Mouse (Mus musculus) neural tube, embryonic 13.5 days (tissue): ENCODE results near the gene Galnt17. TPM values are rescaled to one million over a fixed set of nuclear protein-coding genes. Genes with fewer than 3 reads are reported as not detected.

Source experiments
- ATAC-seq: fragments of 200-750 bp; cut with Nextera tagmentation; 2 replicates; pipeline ENCODE4 v1.8.0; 2017; ENCODE audit warnings: low read depth, mild to moderate bottlenecking, moderate TSS enrichment, moderate library complexity
- H3K27ac ChIP-seq: fragments of 300-500 bp; sonication (generic); replicated peaks from 2 replicates; pipeline ENCODE4 v1.5.1; 2015; ENCODE audit warnings: moderate library complexity, mild to moderate bottlenecking, inconsistent platforms
- H3K27me3 ChIP-seq: fragments of 300-500 bp; sonication (generic); 2 replicates; pipeline ENCODE4 v1.6.1; 2015; ENCODE audit warnings: mild to moderate bottlenecking, inconsistent platforms
- H3K36me3 ChIP-seq: fragments of 300-500 bp; sonication (generic); 2 replicates; pipeline ENCODE4 v1.6.1; 2015; ENCODE audit warnings: mild to moderate bottlenecking, inconsistent platforms
- H3K4me1 ChIP-seq: fragments of 300-500 bp; sonication (generic); replicated peaks from 2 replicates; pipeline ENCODE4 v1.6.1; 2015; ENCODE audit warnings: inconsistent platforms
- H3K4me2 ChIP-seq: fragments of 300-500 bp; sonication (generic); 2 replicates; pipeline ENCODE4 v1.6.1; 2015; ENCODE audit warnings: inconsistent platforms, mild to moderate bottlenecking, moderate library complexity
- H3K4me3 ChIP-seq: fragments of 300-500 bp; sonication (generic); 2 replicates; pipeline ENCODE4 v1.5.1; 2015; ENCODE audit warnings: mild to moderate bottlenecking, inconsistent platforms
- H3K9ac ChIP-seq: fragments of 300-500 bp; sonication (generic); 2 replicates; pipeline ENCODE4 v1.6.1; 2015; ENCODE audit warnings: moderate library complexity, mild to moderate bottlenecking, inconsistent platforms
- H3K9me3 ChIP-seq: fragments of 300-500 bp; sonication (generic); 2 replicates; pipeline ENCODE4 v1.6.1; 2016; ENCODE audit warnings: inconsistent platforms
- WGBS: fragments of 180-500 bp; shearing (Covaris S2); methylation state at CpG from one replicate; pipeline ENCODE4 v1.1.7; 2015; 5-methylcytosine and 5-hydroxymethylcytosine counted together
- polyA plus RNA-seq: library from polyadenylated mRNA; unstranded; fragments of >200 nt; fragmentation: Nextera tagmentation; extraction: Ambion mirVana; gene quantifications from 2 replicates; pipeline ENCODE4 v1.2.1, GENCODE M21; 2015

The Galnt17 gene
- polyA plus RNA-seq, 1 experiment from 2014 or later = 10.7 TPM

- Histone ChIP-seq H3K27me3 (no peaks in the 10 kb centered on the region), H3K27ac (0 out of 2 replicates have a peak overlapping the region, but pooled peaks have one; percentile 33), H3K9ac (no peak overlapping the region), H3K4me2 (no peak overlapping the region), H3K9me3 (no peaks in the 10 kb centered on the region), H3K4me3 (no peak overlapping the region), H3K36me3 (no peaks in the 10 kb centered on the region), H3K4me1 (0 out of 2 replicates have a peak, but pooled peaks cover 6% of the 10 kb centered on the region)
- no peak for ATAC-seq
- 74% methylated on average over 16 of the region's 16 CpGs for WGBS
Measured at GRCm38 (mm10) chr5:131293726-131294449, 14.4 kb downstream of the Galnt17 start.

GRCm38 (mm10) chr5:131287091-131287490 lies 21.2 kb downstream of the Galnt17 start:
- Histone ChIP-seq H3K4me3 (no peak overlapping the region), H3K4me2 (no peak overlapping the region), H3K27ac (no peak overlapping the region), H3K9ac (no peak overlapping the region), H3K4me1 (0 out of 2 replicates have a peak, but pooled peaks cover 4% of the 10 kb centered on the region), H3K27me3 (no peaks in the 10 kb centered on the region), H3K36me3 (no peaks in the 10 kb centered on the region), H3K9me3 (no peaks in the 10 kb centered on the region)
- WGBS = 94% methylated on average over 6 of the region's 6 CpGs
- ATAC-seq = no peak

- Histone ChIP-seq H3K36me3 (no peaks in the 10 kb centered on the region), H3K27ac (no peak overlapping the region), H3K4me2 (no peak overlapping the region), H3K4me3 (no peak overlapping the region), H3K9ac (no peak overlapping the region), H3K9me3 (no peaks in the 10 kb centered on the region), H3K27me3 (no peaks in the 10 kb centered on the region), H3K4me1 (0 out of 2 replicates have a peak, but pooled peaks cover 4% of the 10 kb centered on the region)
- ATAC-seq = no peak
- WGBS = 91% methylated on average over 2 of the region's 2 CpGs
Measured at GRCm38 (mm10) chr5:131286680-131287079, 21.6 kb downstream of the Galnt17 start.

- H3K4me1 ChIP-seq = 0 out of 2 replicates have a peak, but pooled peaks cover 14% of the 10 kb centered on the region
- H3K4me2 ChIP-seq = no peak overlapping the region
- H3K9me3 ChIP-seq = no peaks in the 10 kb centered on the region
- H3K36me3 ChIP-seq = no peaks in the 10 kb centered on the region
- 0 out of 2 replicates have a peak overlapping the region, but pooled peaks have one; percentile 24 for H3K27ac ChIP-seq
- no peak overlapping the region for H3K4me3 ChIP-seq
- no peak overlapping the region for H3K9ac ChIP-seq
- ATAC-seq = no peak
- H3K27me3 ChIP-seq = no peaks in the 10 kb centered on the region
- 47% methylated on average over 2 of the region's 2 CpGs for WGBS
Measured at GRCm38 (mm10) chr5:131280349-131280748, 27.9 kb downstream of the Galnt17 start.

- Histone ChIP-seq H3K4me1 (0 out of 2 replicates have a peak, but pooled peaks cover 14% of the 10 kb centered on the region), H3K27ac (no peak overlapping the region), H3K9ac (no peak overlapping the region), H3K36me3 (no peaks in the 10 kb centered on the region), H3K27me3 (no peaks in the 10 kb centered on the region), H3K4me2 (no peak overlapping the region), H3K4me3 (no peak overlapping the region), H3K9me3 (no peaks in the 10 kb centered on the region)
- WGBS = 84% methylated on average over 10 of the region's 10 CpGs
- no peak for ATAC-seq
Measured at GRCm38 (mm10) chr5:131279286-131279685, 29.0 kb downstream of the Galnt17 start.

GRCm38 (mm10) chr5:131277227-131277626 lies 31.1 kb downstream of the Galnt17 start:
- no peak overlapping the region for H3K4me2 ChIP-seq

GRCm38 (mm10) chr5:131266291-131266690 lies 42.0 kb downstream of the Galnt17 start:
- H3K9ac ChIP-seq = no peak overlapping the region
- no peak overlapping the region for H3K4me3 ChIP-seq
- H3K9me3 ChIP-seq = no peaks in the 10 kb centered on the region
- no peak for ATAC-seq
- H3K36me3 ChIP-seq = no peaks in the 10 kb centered on the region
- H3K27me3 ChIP-seq = no peaks in the 10 kb centered on the region
- WGBS = 82% methylated on average over 2 of the region's 2 CpGs
- H3K4me1 ChIP-seq = no peaks in the 10 kb centered on the region
- H3K27ac ChIP-seq = no peak overlapping the region
- H3K4me2 ChIP-seq = no peak overlapping the region

More at GRCm38 (mm10) chr5:131277227-131277626, 31.1 kb downstream of the Galnt17 start:
- Histone ChIP-seq H3K9ac (no peak overlapping the region), H3K27me3 (no peaks in the 10 kb centered on the region), H3K27ac (no peak overlapping the region), H3K9me3 (no peaks in the 10 kb centered on the region), H3K4me1 (0 out of 2 replicates have a peak, but pooled peaks cover 11% of the 10 kb centered on the region), H3K4me3 (no peak overlapping the region), H3K36me3 (no peaks in the 10 kb centered on the region)
- WGBS = 82% methylated on average over 7 of the region's 7 CpGs
- no peak for ATAC-seq

GRCm38 (mm10) chr5:131264145-131264544 lies 44.2 kb downstream of the Galnt17 start:
- Histone ChIP-seq H3K36me3 (no peaks in the 10 kb centered on the region), H3K4me2 (no peak overlapping the region), H3K27ac (no peak overlapping the region), H3K4me3 (no peak overlapping the region), H3K4me1 (no peaks in the 10 kb centered on the region), H3K9me3 (0 out of 2 replicates have a peak, but pooled peaks cover 4% of the 10 kb centered on the region), H3K27me3 (no peaks in the 10 kb centered on the region), H3K9ac (no peak overlapping the region)
- 74% methylated on average over 11 of the region's 11 CpGs for WGBS
- no peak for ATAC-seq

- Histone ChIP-seq H3K9me3 (no peaks in the 10 kb centered on the region), H3K27ac (no peak overlapping the region), H3K9ac (no peak overlapping the region), H3K4me3 (no peak overlapping the region), H3K4me1 (no peaks in the 10 kb centered on the region), H3K27me3 (no peaks in the 10 kb centered on the region), H3K36me3 (no peaks in the 10 kb centered on the region), H3K4me2 (no peak overlapping the region)
- ATAC-seq = no peak
- WGBS = 81% methylated on average over 8 of the region's 8 CpGs
Measured at GRCm38 (mm10) chr5:131250701-131251636, 57.3 kb downstream of the Galnt17 start.

- Histone ChIP-seq H3K4me1 (no peaks in the 10 kb centered on the region), H3K27me3 (no peaks in the 10 kb centered on the region), H3K4me3 (no peak overlapping the region), H3K9me3 (no peaks in the 10 kb centered on the region), H3K36me3 (no peaks in the 10 kb centered on the region), H3K4me2 (no peak overlapping the region), H3K27ac (no peak overlapping the region), H3K9ac (no peak overlapping the region)
- no peak for ATAC-seq
- WGBS = 88% methylated on average over 3 of the region's 3 CpGs
Measured at GRCm38 (mm10) chr5:131248416-131248815, 59.9 kb downstream of the Galnt17 start.

GRCm38 (mm10) chr5:131246591-131246990 lies 61.7 kb downstream of the Galnt17 start:
- Histone ChIP-seq H3K4me1 (no peaks in the 10 kb centered on the region), H3K9me3 (no peaks in the 10 kb centered on the region), H3K4me3 (no peak overlapping the region), H3K36me3 (no peaks in the 10 kb centered on the region), H3K4me2 (no peak overlapping the region), H3K9ac (no peak overlapping the region), H3K27ac (no peak overlapping the region), H3K27me3 (no peaks in the 10 kb centered on the region)
- no peak for ATAC-seq
- WGBS = 96% methylated on average over 6 of the region's 6 CpGs

- WGBS = 81% methylated on average over 4 of the region's 4 CpGs
- Histone ChIP-seq H3K4me1 (no peaks in the 10 kb centered on the region), H3K27me3 (no peaks in the 10 kb centered on the region), H3K36me3 (no peaks in the 10 kb centered on the region), H3K27ac (peak overlapping the region; percentile 42; the same call in 1 of the 2 replicates), H3K9me3 (no peaks in the 10 kb centered on the region), H3K4me2 (no peak overlapping the region), H3K4me3 (no peak overlapping the region), H3K9ac (no peak overlapping the region)
- no peak for ATAC-seq
Measured at GRCm38 (mm10) chr5:131241689-131242088, 66.6 kb downstream of the Galnt17 start.
